Mouse (Mus musculus): Measurements from ENCODE around the gene Gas6. TPM values are rescaled to one million over a fixed set of nuclear protein-coding genes. Genes with fewer than 3 reads are reported as not detected.

The Gas6 gene
- polyA plus RNA-seq, 1 experiment from 2014 or later = 17.7 TPM

- Histone ChIP-seq H3K4me2 (ENCODE audit: low read length) (no peak overlapping the region), H3K9ac (replicated peaks; ENCODE audit: low read length) (no peak overlapping the region), H3K4me1 (ENCODE audit: control insufficient read depth, insufficient read depth, low read length) (no peaks in the 10 kb centered on the region), H3K27me3 (ENCODE audit: control insufficient read depth, insufficient read depth, low read length) (no peaks in the 10 kb centered on the region), H3K4me3 (replicated peaks; ENCODE audit: low read depth, low read length) (no peak overlapping the region), H3K36me3 (ENCODE audit: control insufficient read depth, insufficient read depth, low read length) (no peaks in the 10 kb centered on the region), H3K9me3 (ENCODE audit: control insufficient read depth, low read length) (no peaks in the 10 kb centered on the region), H3K27ac (replicated peaks; ENCODE audit: low read depth, low read length) (no peak overlapping the region)
- ATAC-seq (ENCODE audit: low FRiP score, low TSS enrichment) = no peak
- 86% methylated on average over 17 of the region's 17 CpGs for WGBS
- no peak for DNase-seq
Measured at GRCm38 (mm10) chr8:13461085-13461765, 33.1 kb downstream of the Gas6 start.

- Histone ChIP-seq H3K9ac (replicated peaks; ENCODE audit: low read length) (no peak overlapping the region), H3K27me3 (ENCODE audit: control insufficient read depth, insufficient read depth, low read length) (no peaks in the 10 kb centered on the region), H3K9me3 (ENCODE audit: control insufficient read depth, low read length) (no peaks in the 10 kb centered on the region), H3K27ac (replicated peaks; ENCODE audit: low read depth, low read length) (no peak overlapping the region), H3K36me3 (ENCODE audit: control insufficient read depth, insufficient read depth, low read length) (no peaks in the 10 kb centered on the region), H3K4me3 (replicated peaks; ENCODE audit: low read depth, low read length) (no peak overlapping the region), H3K4me1 (ENCODE audit: control insufficient read depth, insufficient read depth, low read length) (no peaks in the 10 kb centered on the region), H3K4me2 (ENCODE audit: low read length) (no peak overlapping the region)
- ATAC-seq (ENCODE audit: low FRiP score, low TSS enrichment) (no peak), DNase-seq (no peak)
- 96% methylated on average over 4 of the region's 4 CpGs for WGBS
Measured at GRCm38 (mm10) chr8:13459431-13459830, 34.9 kb downstream of the Gas6 start.

DNA sequence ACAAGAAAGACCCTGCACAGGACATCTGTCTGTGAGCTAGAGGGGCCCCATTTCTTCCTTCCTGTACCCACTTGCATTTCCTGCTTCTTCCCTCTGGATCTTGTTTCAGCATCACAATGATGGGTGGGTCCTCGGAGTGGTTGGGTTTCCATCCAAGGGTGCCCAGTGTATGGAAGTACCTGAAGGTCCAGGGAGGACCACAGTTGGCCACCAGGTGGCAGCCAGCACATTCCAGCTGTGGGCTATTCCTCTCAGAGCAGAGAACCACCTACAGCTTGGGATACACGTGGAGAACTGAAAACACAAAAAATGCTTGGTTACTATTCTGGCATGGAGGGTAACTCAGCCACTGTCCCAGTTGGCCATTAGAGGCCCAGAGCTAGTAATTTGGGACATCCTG is 39.0 kb downstream of the Gas6 start:
- Histone ChIP-seq H3K9ac (replicated peaks; ENCODE audit: low read length) (no peak overlapping the region), H3K27ac (replicated peaks; ENCODE audit: low read depth, low read length) (no peak overlapping the region), H3K4me1 (ENCODE audit: control insufficient read depth, insufficient read depth, low read length) (no peaks in the 10 kb centered on the region), H3K27me3 (ENCODE audit: control insufficient read depth, insufficient read depth, low read length) (no peaks in the 10 kb centered on the region), H3K36me3 (ENCODE audit: control insufficient read depth, insufficient read depth, low read length) (no peaks in the 10 kb centered on the region), H3K9me3 (ENCODE audit: control insufficient read depth, low read length) (no peaks in the 10 kb centered on the region), H3K4me2 (ENCODE audit: low read length) (no peak overlapping the region), H3K4me3 (replicated peaks; ENCODE audit: low read depth, low read length) (no peak overlapping the region)
- DNase-seq (peak; percentile 79), ATAC-seq (ENCODE audit: low FRiP score, low TSS enrichment) (peak; percentile 70; the same call in 1 of the 2 replicates)
- WGBS = 39% methylated on average over 2 of the region's 2 CpGs

- peak; percentile 41; the same call in 1 of the 2 replicates for ATAC-seq (ENCODE audit: low FRiP score, low TSS enrichment)
- Histone ChIP-seq H3K4me1 (ENCODE audit: control insufficient read depth, insufficient read depth, low read length) (no peaks in the 10 kb centered on the region), H3K27ac (replicated peaks; ENCODE audit: low read depth, low read length) (0 out of 2 replicates have a peak overlapping the region, but pooled peaks have one; percentile 26), H3K4me2 (ENCODE audit: low read length) (no peak overlapping the region), H3K9ac (replicated peaks; ENCODE audit: low read length) (no peak overlapping the region), H3K27me3 (ENCODE audit: control insufficient read depth, insufficient read depth, low read length) (no peaks in the 10 kb centered on the region), H3K4me3 (replicated peaks; ENCODE audit: low read depth, low read length) (no peak overlapping the region), H3K36me3 (ENCODE audit: control insufficient read depth, insufficient read depth, low read length) (no peaks in the 10 kb centered on the region), H3K9me3 (ENCODE audit: control insufficient read depth, low read length) (no peaks in the 10 kb centered on the region)
- 62% methylated on average over 8 of the region's 8 CpGs for WGBS
- peak; percentile 36 for DNase-seq
Measured at GRCm38 (mm10) chr8:13454341-13455113, 39.8 kb downstream of the Gas6 start.

GRCm38 (mm10) chr8:13451747-13452277 is 42.5 kb downstream of the Gas6 start:
- ATAC-seq (ENCODE audit: low FRiP score, low TSS enrichment) = no peak
- no peak for DNase-seq
- no peak overlapping the region for H3K4me3 ChIP-seq (replicated peaks; ENCODE audit: low read depth, low read length)
- H3K36me3 ChIP-seq (ENCODE audit: control insufficient read depth, insufficient read depth, low read length) = no peaks in the 10 kb centered on the region
- H3K27ac ChIP-seq (replicated peaks; ENCODE audit: low read depth, low read length) = no peak overlapping the region
- no peaks in the 10 kb centered on the region for H3K9me3 ChIP-seq (ENCODE audit: control insufficient read depth, low read length)
- no peaks in the 10 kb centered on the region for H3K4me1 ChIP-seq (ENCODE audit: control insufficient read depth, insufficient read depth, low read length)
- H3K27me3 ChIP-seq (ENCODE audit: control insufficient read depth, insufficient read depth, low read length) = no peaks in the 10 kb centered on the region
- WGBS = 79% methylated on average over 6 of the region's 6 CpGs
- H3K4me2 ChIP-seq (ENCODE audit: low read length) = no peak overlapping the region
- H3K9ac ChIP-seq (replicated peaks; ENCODE audit: low read length) = no peak overlapping the region

- 60% methylated on average over 4 of the region's 4 CpGs for WGBS
- no peak overlapping the region for H3K4me3 ChIP-seq (replicated peaks; ENCODE audit: low read depth, low read length)
- no peak overlapping the region for H3K9ac ChIP-seq (replicated peaks; ENCODE audit: low read length)
- H3K27me3 ChIP-seq (ENCODE audit: control insufficient read depth, insufficient read depth, low read length) = no peaks in the 10 kb centered on the region
- no peaks in the 10 kb centered on the region for H3K36me3 ChIP-seq (ENCODE audit: control insufficient read depth, insufficient read depth, low read length)
- no peak overlapping the region for H3K4me2 ChIP-seq (ENCODE audit: low read length)
- ATAC-seq (ENCODE audit: low FRiP score, low TSS enrichment) (no peak), DNase-seq (no peak)
- H3K9me3 ChIP-seq (ENCODE audit: control insufficient read depth, low read length) = no peaks in the 10 kb centered on the region
- H3K27ac ChIP-seq (replicated peaks; ENCODE audit: low read depth, low read length) = no peak overlapping the region
- no peaks in the 10 kb centered on the region for H3K4me1 ChIP-seq (ENCODE audit: control insufficient read depth, insufficient read depth, low read length)
Measured at GRCm38 (mm10) chr8:13448145-13448544, 46.1 kb downstream of the Gas6 start.

GRCm38 (mm10) chr8:13446456-13446855 is 47.8 kb downstream of the Gas6 start:
- ATAC-seq (ENCODE audit: low FRiP score, low TSS enrichment) = no peak
- no peak overlapping the region for H3K9ac ChIP-seq (replicated peaks; ENCODE audit: low read length)
- no peak overlapping the region for H3K4me2 ChIP-seq (ENCODE audit: low read length)
- no peaks in the 10 kb centered on the region for H3K9me3 ChIP-seq (ENCODE audit: control insufficient read depth, low read length)
- WGBS = 93% methylated on average over 6 of the region's 6 CpGs
- no peak for DNase-seq
- no peak overlapping the region for H3K27ac ChIP-seq (replicated peaks; ENCODE audit: low read depth, low read length)
- H3K4me1 ChIP-seq (ENCODE audit: control insufficient read depth, insufficient read depth, low read length) = no peaks in the 10 kb centered on the region
- H3K36me3 ChIP-seq (ENCODE audit: control insufficient read depth, insufficient read depth, low read length) = no peaks in the 10 kb centered on the region
- no peaks in the 10 kb centered on the region for H3K27me3 ChIP-seq (ENCODE audit: control insufficient read depth, insufficient read depth, low read length)
- no peak overlapping the region for H3K4me3 ChIP-seq (replicated peaks; ENCODE audit: low read depth, low read length)

DNA sequence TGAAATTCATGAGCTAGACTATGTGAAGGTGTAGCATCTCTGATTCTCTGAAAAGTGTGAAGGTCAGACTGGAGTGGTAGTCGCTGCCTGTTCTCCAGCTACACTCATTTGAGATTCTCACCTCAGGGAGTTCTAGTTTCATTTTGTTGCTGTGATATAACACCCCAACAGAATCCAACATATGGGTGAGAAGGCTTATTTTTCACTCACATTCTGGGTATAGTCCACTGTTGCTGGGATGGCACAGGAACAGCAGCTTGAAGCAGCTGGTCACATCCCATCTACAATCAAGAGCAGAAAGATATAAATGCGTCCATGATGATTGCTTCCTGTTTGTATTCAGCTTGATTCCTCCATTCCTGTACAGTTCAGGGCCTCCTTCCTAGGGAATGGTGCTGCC is 52.1 kb downstream of the Gas6 start:
- no peaks in the 10 kb centered on the region for H3K4me1 ChIP-seq (ENCODE audit: control insufficient read depth, insufficient read depth, low read length)
- no peaks in the 10 kb centered on the region for H3K36me3 ChIP-seq (ENCODE audit: control insufficient read depth, insufficient read depth, low read length)
- DNase-seq (no peak), ATAC-seq (ENCODE audit: low FRiP score, low TSS enrichment) (no peak)
- H3K9ac ChIP-seq (replicated peaks; ENCODE audit: low read length) = no peak overlapping the region
- WGBS = 95% methylated on average over 2 of the region's 2 CpGs
- no peaks in the 10 kb centered on the region for H3K9me3 ChIP-seq (ENCODE audit: control insufficient read depth, low read length)
- H3K4me2 ChIP-seq (ENCODE audit: low read length) = no peak overlapping the region
- H3K27ac ChIP-seq (replicated peaks; ENCODE audit: low read depth, low read length) = no peak overlapping the region
- no peak overlapping the region for H3K4me3 ChIP-seq (replicated peaks; ENCODE audit: low read depth, low read length)
- H3K27me3 ChIP-seq (ENCODE audit: control insufficient read depth, insufficient read depth, low read length) = no peaks in the 10 kb centered on the region
